Mouse (Mus musculus) neural tube, embryonic 13.5 days (tissue): ENCODE measurements at regions not wholly inside any gene's neighbourhood (a gene's known extent, or its start where the extent isn't known, plus 50 kb on each side); places are given as distances from the start of the nearest gene placed in this dataset.

Source experiments
- ATAC-seq: fragments of 200-750 bp; cut with Nextera tagmentation; 2 replicates; pipeline ENCODE4 v1.8.0; 2017; ENCODE audit warnings: low read depth, mild to moderate bottlenecking, moderate TSS enrichment, moderate library complexity
- H3K27ac ChIP-seq: fragments of 300-500 bp; sonication (generic); replicated peaks from 2 replicates; pipeline ENCODE4 v1.5.1; 2015; ENCODE audit warnings: moderate library complexity, mild to moderate bottlenecking, inconsistent platforms
- H3K27me3 ChIP-seq: fragments of 300-500 bp; sonication (generic); 2 replicates; pipeline ENCODE4 v1.6.1; 2015; ENCODE audit warnings: mild to moderate bottlenecking, inconsistent platforms
- H3K36me3 ChIP-seq: fragments of 300-500 bp; sonication (generic); 2 replicates; pipeline ENCODE4 v1.6.1; 2015; ENCODE audit warnings: mild to moderate bottlenecking, inconsistent platforms
- H3K4me1 ChIP-seq: fragments of 300-500 bp; sonication (generic); replicated peaks from 2 replicates; pipeline ENCODE4 v1.6.1; 2015; ENCODE audit warnings: inconsistent platforms
- H3K4me2 ChIP-seq: fragments of 300-500 bp; sonication (generic); 2 replicates; pipeline ENCODE4 v1.6.1; 2015; ENCODE audit warnings: inconsistent platforms, mild to moderate bottlenecking, moderate library complexity
- H3K4me3 ChIP-seq: fragments of 300-500 bp; sonication (generic); 2 replicates; pipeline ENCODE4 v1.5.1; 2015; ENCODE audit warnings: mild to moderate bottlenecking, inconsistent platforms
- H3K9ac ChIP-seq: fragments of 300-500 bp; sonication (generic); 2 replicates; pipeline ENCODE4 v1.6.1; 2015; ENCODE audit warnings: moderate library complexity, mild to moderate bottlenecking, inconsistent platforms
- H3K9me3 ChIP-seq: fragments of 300-500 bp; sonication (generic); 2 replicates; pipeline ENCODE4 v1.6.1; 2016; ENCODE audit warnings: inconsistent platforms
- WGBS: fragments of 180-500 bp; shearing (Covaris S2); methylation state at CpG from one replicate; pipeline ENCODE4 v1.1.7; 2015; 5-methylcytosine and 5-hydroxymethylcytosine counted together

GRCm38 (mm10) chr2:45789739-45790138 is 672.5 kb upstream of the Zeb2 start:
- no peaks in the 10 kb centered on the region for H3K9me3 ChIP-seq
- no peak for ATAC-seq
- H3K9ac ChIP-seq = no peak overlapping the region
- 17% methylated on average over 4 of the region's 4 CpGs for WGBS
- no peak overlapping the region for H3K4me2 ChIP-seq
- no peak overlapping the region for H3K27ac ChIP-seq
- peaks cover 11% of the 10 kb centered on the region; the same call in 1 of the 2 replicates for H3K4me1 ChIP-seq
- H3K4me3 ChIP-seq = no peak overlapping the region
- no peaks in the 10 kb centered on the region for H3K36me3 ChIP-seq
- no peaks in the 10 kb centered on the region for H3K27me3 ChIP-seq

GRCm38 (mm10) chr2:45787732-45788390 is 670.7 kb upstream of the Zeb2 start:
- Histone ChIP-seq H3K9me3 (no peaks in the 10 kb centered on the region), H3K4me2 (no peak overlapping the region), H3K27me3 (no peaks in the 10 kb centered on the region), H3K9ac (no peak overlapping the region), H3K4me3 (no peak overlapping the region), H3K27ac (no peak overlapping the region; the same call in 1 of the 2 replicates), H3K36me3 (no peaks in the 10 kb centered on the region), H3K4me1 (peaks cover 14% of the 10 kb centered on the region; the same call in 1 of the 2 replicates)
- WGBS = 64% methylated on average over 16 of the region's 16 CpGs
- no peak for ATAC-seq

- H3K27me3 ChIP-seq = no peaks in the 10 kb centered on the region
- no peak overlapping the region for H3K4me2 ChIP-seq
- no peak overlapping the region for H3K9ac ChIP-seq
- peaks cover 14% of the 10 kb centered on the region; the same call in 1 of the 2 replicates for H3K4me1 ChIP-seq
- ATAC-seq = no peak
- H3K36me3 ChIP-seq = no peaks in the 10 kb centered on the region
- no peaks in the 10 kb centered on the region for H3K9me3 ChIP-seq
- H3K27ac ChIP-seq = no peak overlapping the region
- no peak overlapping the region for H3K4me3 ChIP-seq
- 45% methylated on average over 6 of the region's 6 CpGs for WGBS
Observed at GRCm38 (mm10) chr2:45786787-45787186, 669.6 kb upstream of the Zeb2 start.

- 57% methylated on average over 2 of the region's 2 CpGs for WGBS
- Histone ChIP-seq H3K4me2 (no peak overlapping the region), H3K27ac (no peak overlapping the region), H3K9ac (no peak overlapping the region), H3K4me3 (no peak overlapping the region), H3K9me3 (no peaks in the 10 kb centered on the region), H3K4me1 (peaks cover 14% of the 10 kb centered on the region; the same call in 1 of the 2 replicates), H3K36me3 (no peaks in the 10 kb centered on the region), H3K27me3 (no peaks in the 10 kb centered on the region)
- no peak for ATAC-seq
Observed at GRCm38 (mm10) chr2:45785684-45786083, 668.5 kb upstream of the Zeb2 start.

GRCm38 (mm10) chr2:45783634-45784412 is 666.6 kb upstream of the Zeb2 start:
- no peaks in the 10 kb centered on the region for H3K27me3 ChIP-seq
- no peak overlapping the region for H3K4me3 ChIP-seq
- H3K27ac ChIP-seq = no peak overlapping the region
- H3K36me3 ChIP-seq = no peaks in the 10 kb centered on the region
- peak; percentile 77 for ATAC-seq
- H3K9ac ChIP-seq = no peak overlapping the region
- H3K4me1 ChIP-seq = peaks cover 14% of the 10 kb centered on the region; the same call in 1 of the 2 replicates
- H3K4me2 ChIP-seq = no peak overlapping the region
- 63% methylated on average over 9 of the region's 9 CpGs for WGBS
- no peaks in the 10 kb centered on the region for H3K9me3 ChIP-seq

GRCm38 (mm10) chr2:45777466-45777865 is 660.3 kb upstream of the Zeb2 start:
- 90% methylated on average over 7 of the region's 7 CpGs for WGBS
- Histone ChIP-seq H3K4me2 (no peak overlapping the region), H3K4me3 (no peak overlapping the region), H3K27ac (no peak overlapping the region), H3K4me1 (peaks cover 3% of the 10 kb centered on the region; the same call in 1 of the 2 replicates), H3K36me3 (no peaks in the 10 kb centered on the region), H3K27me3 (no peaks in the 10 kb centered on the region), H3K9me3 (no peaks in the 10 kb centered on the region), H3K9ac (no peak overlapping the region)
- no peak for ATAC-seq

- Histone ChIP-seq H3K4me3 (no peak overlapping the region), H3K27me3 (no peaks in the 10 kb centered on the region), H3K36me3 (no peaks in the 10 kb centered on the region), H3K4me1 (peaks cover 3% of the 10 kb centered on the region; the same call in 1 of the 2 replicates), H3K9ac (no peak overlapping the region), H3K27ac (no peak overlapping the region), H3K4me2 (peak overlapping the region; percentile 24; the same call in 1 of the 2 replicates), H3K9me3 (no peaks in the 10 kb centered on the region)
- 52% methylated on average over 17 of the region's 17 CpGs for WGBS
- ATAC-seq = 0 out of 2 replicates have a peak, but pooled peaks have one; percentile 27
Observed at GRCm38 (mm10) chr2:45776485-45777135, 659.4 kb upstream of the Zeb2 start.

GRCm38 (mm10) chr2:45775691-45776090 is 658.5 kb upstream of the Zeb2 start:
- no peak for ATAC-seq
- WGBS = 79% methylated on average over 4 of the region's 4 CpGs
- H3K9ac ChIP-seq = no peak overlapping the region
- no peaks in the 10 kb centered on the region for H3K9me3 ChIP-seq
- H3K4me1 ChIP-seq = peaks cover 3% of the 10 kb centered on the region; the same call in 1 of the 2 replicates
- no peaks in the 10 kb centered on the region for H3K27me3 ChIP-seq
- H3K27ac ChIP-seq = no peak overlapping the region
- no peak overlapping the region for H3K4me3 ChIP-seq
- H3K4me2 ChIP-seq = no peak overlapping the region
- no peaks in the 10 kb centered on the region for H3K36me3 ChIP-seq

- no peaks in the 10 kb centered on the region for H3K27me3 ChIP-seq
- H3K4me3 ChIP-seq = no peak overlapping the region
- no peaks in the 10 kb centered on the region for H3K9me3 ChIP-seq
- ATAC-seq = no peak
- no peaks in the 10 kb centered on the region for H3K36me3 ChIP-seq
- no peak overlapping the region for H3K9ac ChIP-seq
- WGBS = 88% methylated on average over 3 of the region's 3 CpGs
- no peak overlapping the region for H3K4me2 ChIP-seq
- peaks cover 3% of the 10 kb centered on the region; the same call in 1 of the 2 replicates for H3K4me1 ChIP-seq
- no peak overlapping the region for H3K27ac ChIP-seq
Observed at GRCm38 (mm10) chr2:45774416-45774815, 657.2 kb upstream of the Zeb2 start.

- Histone ChIP-seq H3K27ac (no peak overlapping the region), H3K9ac (no peak overlapping the region), H3K36me3 (no peaks in the 10 kb centered on the region), H3K9me3 (no peaks in the 10 kb centered on the region), H3K27me3 (no peaks in the 10 kb centered on the region), H3K4me3 (no peak overlapping the region), H3K4me2 (no peak overlapping the region), H3K4me1 (no peaks in the 10 kb centered on the region)
- 76% methylated on average over 1 of the region's 1 CpGs for WGBS
- no peak for ATAC-seq
Observed at GRCm38 (mm10) chr2:45757176-45757575, 640.0 kb upstream of the Zeb2 start.

GRCm38 (mm10) chr2:45756395-45756794 is 639.2 kb upstream of the Zeb2 start:
- no peaks in the 10 kb centered on the region for H3K4me1 ChIP-seq
- H3K27ac ChIP-seq = no peak overlapping the region
- no peaks in the 10 kb centered on the region for H3K27me3 ChIP-seq
- H3K36me3 ChIP-seq = no peaks in the 10 kb centered on the region
- no peak overlapping the region for H3K4me2 ChIP-seq
- no peak overlapping the region for H3K4me3 ChIP-seq
- 86% methylated on average over 3 of the region's 3 CpGs for WGBS
- ATAC-seq = no peak
- no peak overlapping the region for H3K9ac ChIP-seq
- no peaks in the 10 kb centered on the region for H3K9me3 ChIP-seq

GRCm38 (mm10) chr2:45751746-45752145 is 634.6 kb upstream of the Zeb2 start:
- no peak for ATAC-seq
- Histone ChIP-seq H3K27ac (no peak overlapping the region), H3K36me3 (no peaks in the 10 kb centered on the region), H3K9ac (no peak overlapping the region), H3K9me3 (no peaks in the 10 kb centered on the region), H3K4me2 (no peak overlapping the region), H3K27me3 (no peaks in the 10 kb centered on the region), H3K4me1 (no peaks in the 10 kb centered on the region), H3K4me3 (no peak overlapping the region)
- 52% methylated on average over 2 of the region's 2 CpGs for WGBS
